Mouse (Mus musculus) embryonic fibroblast, embryonic 13.5 days (primary cell): Measurements from ENCODE around the gene Arhgap18.

Experiments
- CTCF ChIP-seq: IDR thresholded peaks from 2 replicates; pipeline ENCODE4 v1.5.1; 2011; ENCODE audit warnings: mild to moderate bottlenecking, control low read depth, low read length, moderate library complexity, borderline replicate concordance; ENCODE audit not compliant: insufficient read depth
- POLR2A ChIP-seq: IDR thresholded peaks from 2 replicates; pipeline ENCODE4 v1.6.1; 2011; ENCODE audit warnings: low read depth, mild to moderate bottlenecking, control low read depth, low read length, moderate library complexity

- TF ChIP-seq POLR2A (no peak), CTCF (no peak)
Observed at GRCm38 (mm10) chr10:26920383-26920979, 167.3 kb downstream of the Arhgap18 start.
